Mouse (Mus musculus) adrenal gland, adult 2 months (tissue): ENCODE measurements at regions not wholly inside any gene's neighbourhood (a gene's known extent, or its start where the extent isn't known, plus 50 kb on each side); places are given as distances from the start of the nearest gene placed in this dataset.

Experiments
- DNase-seq: peaks from one replicate; pipeline ENCODE4 v3.0.0; 2021

- DNase-seq = no peak
These were observed 979.5 kb upstream of the Car8 start for GRCm38 (mm10) chr4:9218380-9218779.

GRCm38 (mm10) chr4:9208606-9209005 lies 969.8 kb upstream of the Car8 start:
- no peak for DNase-seq

- no peak for DNase-seq
These were observed 961.2 kb upstream of the Car8 start for GRCm38 (mm10) chr4:9200012-9200411.

GRCm38 (mm10) chr4:9196435-9196834 lies 957.6 kb upstream of the Car8 start:
- no peak for DNase-seq

GRCm38 (mm10) chr4:9193121-9193520 lies 954.3 kb upstream of the Car8 start:
- DNase-seq = no peak

GRCm38 (mm10) chr4:9185156-9185875 lies 946.5 kb upstream of the Car8 start:
- no peak for DNase-seq

GRCm38 (mm10) chr4:9184451-9185121 lies 945.7 kb upstream of the Car8 start:
- peak; percentile 25 for DNase-seq

GRCm38 (mm10) chr4:9174365-9174764 lies 935.5 kb upstream of the Car8 start:
- DNase-seq = no peak

- DNase-seq = no peak
These were observed 923.5 kb upstream of the Car8 start for GRCm38 (mm10) chr4:9162374-9162773.

GRCm38 (mm10) chr4:9161814-9162133 lies 922.9 kb upstream of the Car8 start:
- DNase-seq = no peak

GRCm38 (mm10) chr4:9161068-9161813 lies 922.4 kb upstream of the Car8 start:
- no peak for DNase-seq

- DNase-seq = no peak
These were observed 908.9 kb upstream of the Car8 start for GRCm38 (mm10) chr4:9147732-9148131.

- no peak for DNase-seq
These were observed 905.7 kb upstream of the Car8 start for GRCm38 (mm10) chr4:9144226-9145215.

GRCm38 (mm10) chr4:9143087-9143486 lies 904.2 kb upstream of the Car8 start:
- DNase-seq = no peak

GRCm38 (mm10) chr4:9141946-9142683 lies 903.3 kb upstream of the Car8 start:
- no peak for DNase-seq

- DNase-seq = peak; percentile 66
These were observed 901.9 kb upstream of the Car8 start for GRCm38 (mm10) chr4:9140691-9141090.

- no peak for DNase-seq
These were observed 897.8 kb upstream of the Car8 start for GRCm38 (mm10) chr4:9136657-9137056.

- peak; percentile 62 for DNase-seq
These were observed 897.3 kb upstream of the Car8 start for GRCm38 (mm10) chr4:9136188-9136569.

GRCm38 (mm10) chr4:9135481-9136187 lies 896.8 kb upstream of the Car8 start:
- peak; percentile 91 for DNase-seq

- no peak for DNase-seq
These were observed 894.9 kb upstream of the Car8 start for GRCm38 (mm10) chr4:9133695-9134094.
